Mouse (Mus musculus) c-Kit-positive CD71-positive TER-119-negative erythroid progenitor cells, embryonic 14.5 days (primary cell): ENCODE measurements at regions not wholly inside any gene's neighbourhood (a gene's known extent, or its start where the extent isn't known, plus 50 kb on each side); places are given as distances from the start of the nearest gene placed in this dataset.

Experiments used
- DNase-seq: peaks from one replicate; pipeline ENCODE4 v3.0.0-alpha.2; 2013; ENCODE audit warnings: low read depth

DNA sequence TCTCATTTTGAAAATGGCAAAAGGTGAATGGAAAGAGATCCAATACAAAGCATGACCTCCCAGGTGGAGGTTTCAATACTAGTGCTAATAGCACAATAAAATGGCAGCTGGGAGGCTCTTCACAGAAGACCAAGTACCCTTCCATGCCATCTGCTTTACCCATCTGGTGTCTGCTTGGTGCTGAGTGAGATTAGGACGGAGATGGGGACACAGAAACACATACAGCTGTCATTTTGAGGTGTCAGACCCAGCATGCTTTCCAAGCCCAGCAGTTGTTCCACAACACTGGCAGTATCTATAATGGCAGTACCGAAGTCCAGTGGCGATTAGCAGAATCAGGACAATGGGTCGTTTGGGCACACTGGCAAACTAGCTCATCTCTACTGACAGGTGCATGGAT, 118.9 kb upstream of the 1700064H15Rik start:
- DNase-seq, result no peak

DNA sequence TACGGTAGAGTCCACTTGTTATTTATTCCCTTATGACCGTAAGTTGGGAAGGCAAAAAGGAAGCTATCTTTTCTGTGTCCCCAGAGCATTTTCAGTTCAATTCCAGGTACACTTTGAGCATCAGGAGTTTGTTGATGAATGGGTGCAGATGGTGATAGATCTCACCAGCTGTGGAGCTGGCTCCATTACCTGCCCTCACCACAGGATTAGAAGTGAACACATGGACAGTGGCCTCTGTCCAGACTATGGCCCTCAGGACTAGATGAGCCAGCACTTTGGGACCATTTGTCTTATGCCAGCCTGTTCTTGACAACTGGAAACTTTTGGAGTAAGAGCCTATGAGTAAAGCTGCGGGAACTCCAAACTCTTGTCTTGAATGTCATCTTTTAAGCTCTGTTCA, 123.5 kb upstream of the 1700064H15Rik start:
- no peak for DNase-seq

DNA sequence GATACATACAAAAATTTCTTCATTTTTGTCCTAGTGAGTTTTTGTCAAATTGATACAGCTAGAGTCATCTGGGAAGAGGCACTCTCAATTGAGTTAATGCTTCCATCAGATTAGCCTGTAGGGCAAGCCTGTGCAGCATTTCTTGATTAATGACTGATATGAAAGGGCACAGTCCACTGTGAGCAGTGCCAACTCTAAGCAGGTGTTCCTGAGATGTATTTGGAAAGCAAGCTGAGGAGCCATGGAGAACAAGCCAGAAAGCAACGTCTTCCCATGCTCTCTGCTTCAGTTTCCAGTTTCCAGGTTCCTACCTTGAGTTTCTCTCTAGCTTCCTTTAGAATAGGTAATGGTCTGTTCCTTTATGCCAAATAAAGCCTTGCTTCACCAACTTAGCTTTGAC, 125.5 kb upstream of the 1700064H15Rik start:
- no peak for DNase-seq

DNA sequence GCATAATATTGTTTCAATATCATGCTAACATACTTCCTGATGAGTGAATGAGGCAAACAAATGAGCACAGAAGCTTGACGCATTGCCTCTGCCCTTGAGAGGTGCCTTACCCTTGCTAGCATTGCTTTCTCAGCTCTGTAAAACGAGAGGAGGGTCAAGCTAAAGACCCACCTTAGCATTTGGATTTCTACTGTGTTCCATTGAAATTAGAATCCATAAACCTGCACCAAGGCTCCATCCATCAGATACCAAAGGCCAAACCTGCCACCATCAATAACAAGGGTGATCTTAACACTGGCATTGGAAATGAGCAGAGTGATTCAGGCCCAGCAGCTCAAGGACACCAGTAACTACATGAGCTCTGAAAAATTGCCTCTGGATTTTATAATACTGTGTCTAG, 126.2 kb upstream of the 1700064H15Rik start:
- no peak for DNase-seq

DNA sequence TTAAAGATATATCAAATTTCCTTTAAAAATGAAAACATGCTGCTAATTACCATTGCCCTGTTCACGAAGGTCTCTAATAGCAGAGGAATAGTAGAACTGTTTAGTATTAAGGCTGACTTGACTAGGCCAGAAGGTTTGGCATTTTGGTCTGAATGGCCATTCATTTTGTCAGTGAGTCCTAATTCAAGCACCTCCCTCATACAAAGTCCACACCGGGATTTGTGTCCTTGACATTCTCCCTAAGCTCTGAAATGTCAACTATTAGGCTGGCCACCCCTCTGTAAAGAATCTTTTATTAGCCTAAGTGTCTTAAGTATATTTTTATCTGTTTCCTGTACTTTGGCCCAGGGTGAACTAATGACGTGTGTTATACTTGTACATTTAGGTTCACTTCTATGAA, 126.7 kb upstream of the 1700064H15Rik start:
- no peak for DNase-seq

DNA sequence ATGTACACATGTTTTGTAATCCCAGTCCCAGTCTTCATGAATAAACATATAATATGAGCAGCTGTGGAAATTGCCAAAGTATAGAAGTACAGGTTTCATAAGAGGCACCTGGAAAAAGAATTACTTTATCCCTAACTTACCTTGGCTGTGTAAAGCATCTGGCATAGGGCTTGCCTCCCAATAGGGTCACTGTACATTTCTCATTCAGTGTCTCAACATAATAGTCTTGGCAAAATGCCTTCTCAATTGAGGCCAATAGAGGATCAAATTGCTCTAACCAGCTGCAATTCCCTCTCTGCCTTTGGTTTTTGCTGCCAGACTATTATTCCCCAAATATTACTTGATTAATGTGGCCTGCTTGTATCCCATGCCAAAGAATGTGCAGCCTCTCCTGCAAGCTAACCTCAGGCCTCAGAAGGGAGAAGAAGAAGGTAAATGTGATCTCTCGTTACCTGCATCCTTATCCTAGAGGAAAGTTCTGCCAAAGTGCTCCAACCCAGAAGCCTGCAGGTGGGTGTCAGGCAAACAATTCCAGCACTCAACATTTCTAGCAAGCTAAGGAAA, 158.2 kb upstream of the Cp start:
- DNase-seq, result no peak

DNA sequence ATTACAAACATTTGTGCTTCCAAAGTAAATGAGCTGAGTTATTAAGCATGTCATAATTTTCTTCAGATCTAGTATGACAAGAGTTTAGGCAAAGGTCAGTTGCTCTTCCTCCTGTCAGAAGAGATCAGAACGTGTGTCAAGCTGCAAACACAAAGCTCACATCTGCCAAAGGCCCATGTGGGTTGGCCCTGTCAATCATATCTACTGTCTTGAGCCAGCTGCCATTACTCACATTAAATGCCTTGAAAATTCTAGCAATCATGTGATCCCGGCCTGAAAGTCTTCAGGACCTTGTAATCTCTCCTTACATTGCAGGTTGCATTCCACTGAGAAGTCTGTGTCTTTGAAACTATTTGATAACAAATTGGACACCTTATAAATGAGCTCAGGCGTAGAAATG, 146.8 kb upstream of the Cp start:
- no peak for DNase-seq

DNA sequence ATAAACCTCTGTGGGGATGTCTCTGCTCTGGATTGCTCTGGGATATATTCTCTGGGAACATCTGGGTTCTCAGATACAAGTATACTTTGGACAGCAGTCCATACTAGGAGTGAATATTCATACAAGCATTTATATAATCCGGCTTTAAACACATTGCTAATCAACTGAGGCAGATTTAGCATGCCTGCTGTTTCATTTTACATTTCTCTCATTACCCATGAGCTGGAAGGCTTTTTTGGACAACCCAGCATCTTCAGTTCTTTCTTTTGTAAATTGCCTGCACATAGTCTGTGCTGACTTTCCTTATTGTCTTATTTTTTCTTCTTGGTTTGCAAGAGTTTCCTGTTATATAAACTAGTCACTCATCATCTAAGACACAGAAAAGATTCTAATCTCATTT, 131.9 kb upstream of the Cp start:
- DNase-seq, result no peak

DNA sequence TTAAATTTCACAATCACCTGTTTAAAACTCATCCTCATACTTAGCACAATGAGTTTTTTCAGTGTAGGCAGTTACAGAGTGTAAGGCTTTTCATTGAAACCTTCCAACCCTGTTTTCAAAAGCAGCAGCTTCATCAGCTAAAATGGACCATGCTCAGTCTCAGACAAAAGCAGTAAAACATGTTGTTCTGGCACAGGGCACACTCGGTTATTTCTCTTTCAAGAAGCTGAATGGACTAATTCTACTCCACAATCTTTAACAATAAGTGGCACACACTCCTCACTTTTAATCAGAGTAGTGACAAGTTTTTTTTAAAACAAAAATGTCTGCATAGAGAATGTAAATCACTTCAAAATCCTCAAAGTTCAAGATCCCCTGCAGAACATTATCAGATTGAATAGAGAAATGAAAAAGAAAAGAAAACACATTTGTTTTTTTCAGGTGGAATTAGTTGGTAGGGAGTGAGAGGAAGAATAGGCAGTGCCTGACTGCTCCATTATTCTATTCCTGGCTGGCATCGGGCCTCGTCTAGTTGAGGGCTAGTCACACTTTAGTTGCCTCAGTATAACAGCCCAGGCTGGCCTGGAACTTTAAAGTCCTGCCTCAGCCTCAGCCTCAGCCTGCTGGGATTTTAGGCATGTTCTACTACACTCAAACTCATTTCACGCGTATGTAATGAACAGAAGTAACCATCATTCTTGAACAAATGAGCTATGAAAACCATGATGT, 128.2 kb upstream of the Cp start:
- DNase-seq, result no peak

DNA sequence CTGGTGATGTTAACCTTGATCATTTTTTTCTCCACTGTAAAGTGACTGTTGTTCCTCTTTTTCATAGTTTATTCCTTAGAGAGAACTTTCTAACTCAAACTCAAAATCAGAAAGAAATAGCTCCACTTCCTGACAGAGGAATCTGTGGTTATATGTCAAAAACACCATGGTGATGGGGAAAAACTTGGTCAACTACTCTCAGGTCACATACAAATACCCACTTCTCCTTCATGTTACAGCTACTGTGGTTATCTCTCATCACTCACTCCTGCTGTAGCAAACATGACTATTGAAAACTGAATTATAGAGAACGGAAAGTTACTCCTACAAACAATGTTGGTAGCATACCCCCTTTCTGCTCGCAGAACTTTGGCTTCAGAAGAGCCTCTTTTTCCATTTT, 127.1 kb upstream of the Cp start:
- no peak for DNase-seq

DNA sequence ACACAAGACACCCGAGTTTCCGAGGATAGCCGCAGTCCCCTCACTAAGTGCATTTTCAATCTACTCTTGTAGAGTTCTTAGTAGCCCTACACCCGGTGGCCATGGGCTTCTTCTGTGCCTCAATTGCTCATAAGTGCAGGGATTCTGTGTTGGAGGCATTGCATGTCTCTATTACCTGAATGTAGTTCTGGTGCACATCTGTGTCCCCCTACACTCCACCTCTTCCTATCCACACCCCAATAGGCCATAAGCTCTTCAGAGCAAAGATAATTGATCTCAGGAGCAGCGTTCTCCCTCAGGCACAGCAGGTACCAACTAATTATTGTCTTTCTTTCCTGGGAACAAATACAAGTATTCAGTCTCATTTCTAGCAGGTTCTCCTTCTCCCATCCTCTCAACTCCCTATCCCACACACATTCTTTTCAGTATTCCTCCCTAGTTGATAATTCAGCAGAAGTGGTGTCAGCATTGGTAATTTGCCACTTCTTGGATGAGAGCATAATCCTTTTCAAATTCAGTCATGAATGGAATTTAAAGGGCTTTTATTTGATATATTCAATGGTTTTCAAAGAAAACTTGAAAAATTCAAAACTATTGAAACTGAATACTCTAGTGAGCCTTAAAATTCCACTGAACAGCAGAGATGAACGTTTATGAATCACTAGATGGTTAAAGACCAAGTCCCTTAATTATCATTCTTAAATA, 108.7 kb upstream of the Cp start:
- DNase-seq, result no peak

DNA sequence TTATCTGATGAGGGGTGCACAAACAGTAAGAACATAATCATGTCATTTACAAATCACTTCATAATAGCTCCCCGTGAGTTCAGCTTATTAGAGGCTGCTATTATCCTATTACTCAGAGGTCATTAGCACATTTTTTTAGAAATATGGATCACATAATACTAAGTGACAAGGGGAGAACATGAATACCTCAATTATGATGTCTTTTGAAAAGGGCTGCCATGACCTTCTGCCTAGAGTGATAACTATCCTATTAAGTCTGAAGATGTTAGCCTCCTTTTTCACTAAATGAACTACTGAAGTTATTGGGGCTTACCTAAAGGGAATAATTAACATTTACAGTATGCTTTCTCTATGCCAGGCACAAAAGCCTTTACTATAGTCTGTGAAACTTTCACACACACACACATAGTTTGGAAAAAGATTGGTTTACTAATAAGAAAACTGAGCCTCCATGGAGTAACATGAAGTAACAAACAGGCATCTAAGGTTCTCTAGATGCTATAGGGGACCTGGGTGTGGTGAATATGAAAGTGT, 108.1 kb upstream of the Cp start:
- no peak for DNase-seq

DNA sequence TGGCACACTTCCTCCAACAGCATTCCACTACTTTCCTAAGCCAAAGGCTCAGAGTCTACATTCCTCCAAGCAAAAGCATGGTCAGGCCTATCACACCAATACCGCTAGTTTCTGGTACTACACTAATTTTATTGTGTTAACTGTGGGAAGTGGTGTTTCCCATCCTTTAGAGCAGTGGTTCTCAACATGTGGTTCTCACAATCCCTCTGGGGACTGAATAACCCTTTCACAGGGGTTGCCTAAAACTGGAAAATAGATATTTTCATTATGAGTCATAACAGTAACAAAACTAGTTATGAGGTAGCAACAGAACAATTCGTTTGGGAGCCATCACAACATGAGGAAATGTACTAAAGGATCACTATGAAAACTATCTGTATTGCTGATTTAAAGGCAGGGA, 74.2 kb upstream of the Cp start:
- no peak for DNase-seq

DNA sequence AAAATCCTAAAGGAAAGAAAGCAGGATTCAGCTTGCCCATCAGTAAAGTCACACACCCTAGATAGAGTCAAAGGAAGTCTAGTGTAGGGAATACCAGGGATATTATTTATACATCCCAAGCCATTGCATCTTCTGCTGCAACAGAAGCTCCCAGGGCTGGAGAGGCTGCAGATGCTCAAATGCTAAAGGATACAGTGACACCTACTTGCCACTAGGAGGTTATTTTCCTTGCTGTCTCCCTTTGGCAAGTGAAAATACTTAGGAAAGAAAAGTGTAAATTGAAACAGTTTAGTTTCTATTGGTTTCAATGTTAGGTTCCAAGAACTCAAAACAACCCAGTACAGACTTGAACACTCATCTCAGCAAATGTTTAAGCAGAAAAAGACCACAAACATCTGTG, 68.4 kb upstream of the Cp start:
- DNase-seq, result no peak

DNA sequence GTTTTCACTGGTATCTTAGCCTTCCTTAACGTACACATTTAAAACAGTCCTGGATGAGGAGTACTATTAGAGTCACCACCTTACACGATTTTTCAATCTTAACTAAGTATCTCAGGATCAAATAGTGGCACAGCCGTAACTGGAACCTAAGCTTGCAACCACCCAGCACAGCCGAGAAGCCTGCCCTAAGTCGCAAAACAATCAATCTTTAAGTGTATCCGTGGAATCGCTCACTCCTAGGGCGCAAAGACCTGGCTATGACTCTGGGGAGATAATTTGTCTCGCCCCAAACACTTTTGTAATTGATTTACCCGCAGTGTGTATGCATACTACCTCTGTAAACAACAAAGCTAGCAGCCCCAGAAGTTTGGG, 62.6 kb upstream of the Cp start:
- no peak for DNase-seq

DNA sequence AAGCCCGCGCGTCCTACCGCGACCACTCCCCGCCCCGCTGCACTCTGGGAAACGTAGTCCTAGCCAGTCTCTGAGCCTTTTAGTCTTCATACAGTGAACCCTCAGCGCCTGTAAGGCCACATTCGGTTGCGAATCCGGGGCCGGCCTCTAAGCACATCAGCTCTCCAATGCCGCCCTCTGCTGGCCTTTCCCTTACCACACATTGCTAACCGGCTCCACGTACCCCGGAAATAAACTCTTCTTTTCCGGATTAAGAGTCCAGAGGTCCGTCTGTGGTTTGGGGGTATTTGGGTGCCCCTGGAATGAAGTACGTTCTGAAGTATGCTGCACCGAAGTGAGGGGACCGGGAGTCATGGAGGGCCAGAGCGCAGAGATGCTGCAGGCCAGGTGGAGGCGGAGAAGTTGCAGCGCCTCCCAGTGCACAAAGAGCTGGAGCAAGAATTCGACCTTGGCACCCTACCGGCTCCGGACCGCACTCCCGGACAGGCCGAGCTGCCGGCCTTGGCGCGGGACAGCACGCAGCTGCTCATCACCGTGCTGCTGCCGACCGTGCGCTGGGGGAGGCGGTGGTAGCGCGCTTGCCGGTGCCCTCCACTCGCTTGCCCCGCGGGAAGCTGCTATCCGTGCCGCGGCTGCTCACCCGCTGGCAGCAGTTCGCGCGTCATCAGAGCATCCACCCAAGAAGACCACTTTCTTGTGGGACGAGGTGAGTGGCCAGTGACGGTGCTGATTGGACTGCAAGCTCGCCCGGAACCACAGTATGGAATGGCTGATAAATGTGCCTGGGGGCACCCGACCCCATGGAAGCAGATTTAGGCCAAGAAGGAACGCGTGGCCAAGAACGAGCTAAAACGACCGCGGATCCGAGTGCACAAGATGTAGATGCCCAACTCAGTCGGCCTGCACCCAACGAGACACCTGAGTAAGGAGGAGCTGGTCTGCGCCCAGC, 62.0 kb upstream of the Cp start:
- DNase-seq, result peak; percentile 86

DNA sequence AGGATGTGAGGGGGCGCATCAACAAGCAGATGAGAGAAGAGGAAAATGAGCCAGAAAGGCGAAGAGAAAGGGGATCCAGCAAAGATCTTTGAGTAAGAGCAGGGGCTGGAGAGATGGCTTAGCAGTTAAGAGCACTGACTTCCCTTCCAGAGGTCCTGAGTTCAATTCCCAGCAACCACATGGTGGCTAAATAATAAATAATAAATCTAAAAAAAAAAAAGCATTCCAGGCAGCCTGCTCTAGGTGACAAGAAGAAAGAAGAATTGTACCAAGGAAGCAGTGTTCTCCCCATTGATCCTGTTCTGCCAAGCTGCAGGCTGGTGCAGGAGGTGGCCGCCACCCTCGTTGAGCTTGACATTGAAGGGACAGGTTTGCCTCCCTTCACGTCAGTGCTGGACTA, 61.1 kb upstream of the Cp start:
- DNase-seq, result no peak

DNA sequence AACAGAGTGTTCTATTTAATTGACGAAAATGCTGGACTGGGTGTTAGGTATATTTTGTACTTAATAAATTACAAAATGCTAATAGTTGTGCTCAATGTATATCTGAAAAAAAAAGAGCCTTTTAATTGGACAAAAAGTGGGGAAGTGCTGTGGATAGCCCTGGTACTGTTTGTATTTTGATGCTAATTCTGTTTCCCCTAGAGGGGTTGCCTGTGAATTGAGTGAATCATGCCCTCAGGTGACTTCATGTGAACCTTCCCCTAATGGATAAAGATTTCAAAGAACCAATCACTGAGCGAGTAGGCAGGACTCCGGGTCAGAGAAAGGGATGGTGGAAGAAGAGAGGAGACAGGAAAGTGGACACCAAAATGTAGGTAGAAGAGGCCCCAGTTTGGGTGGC, 59.7 kb upstream of the Cp start:
- no peak for DNase-seq

DNA sequence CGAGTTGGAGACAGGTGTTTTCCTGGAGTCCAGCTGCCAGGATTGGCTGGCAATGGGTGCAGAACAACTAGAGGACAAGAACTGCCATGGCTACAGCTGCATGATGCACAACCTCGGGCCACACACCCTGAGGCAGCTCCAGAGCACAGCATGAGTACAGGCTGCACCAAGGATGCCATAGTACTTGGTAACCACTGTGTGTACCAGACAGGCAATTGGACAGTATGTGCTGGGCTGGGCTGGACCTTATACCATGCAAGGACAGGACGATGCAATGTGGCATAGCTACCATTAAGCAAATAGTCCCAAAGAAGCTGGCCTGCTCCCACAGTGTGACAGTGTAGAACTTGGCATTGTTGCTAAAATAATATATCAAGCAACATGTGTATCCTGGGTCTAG, 54.6 kb upstream of the Cp start:
- DNase-seq, result no peak

DNA sequence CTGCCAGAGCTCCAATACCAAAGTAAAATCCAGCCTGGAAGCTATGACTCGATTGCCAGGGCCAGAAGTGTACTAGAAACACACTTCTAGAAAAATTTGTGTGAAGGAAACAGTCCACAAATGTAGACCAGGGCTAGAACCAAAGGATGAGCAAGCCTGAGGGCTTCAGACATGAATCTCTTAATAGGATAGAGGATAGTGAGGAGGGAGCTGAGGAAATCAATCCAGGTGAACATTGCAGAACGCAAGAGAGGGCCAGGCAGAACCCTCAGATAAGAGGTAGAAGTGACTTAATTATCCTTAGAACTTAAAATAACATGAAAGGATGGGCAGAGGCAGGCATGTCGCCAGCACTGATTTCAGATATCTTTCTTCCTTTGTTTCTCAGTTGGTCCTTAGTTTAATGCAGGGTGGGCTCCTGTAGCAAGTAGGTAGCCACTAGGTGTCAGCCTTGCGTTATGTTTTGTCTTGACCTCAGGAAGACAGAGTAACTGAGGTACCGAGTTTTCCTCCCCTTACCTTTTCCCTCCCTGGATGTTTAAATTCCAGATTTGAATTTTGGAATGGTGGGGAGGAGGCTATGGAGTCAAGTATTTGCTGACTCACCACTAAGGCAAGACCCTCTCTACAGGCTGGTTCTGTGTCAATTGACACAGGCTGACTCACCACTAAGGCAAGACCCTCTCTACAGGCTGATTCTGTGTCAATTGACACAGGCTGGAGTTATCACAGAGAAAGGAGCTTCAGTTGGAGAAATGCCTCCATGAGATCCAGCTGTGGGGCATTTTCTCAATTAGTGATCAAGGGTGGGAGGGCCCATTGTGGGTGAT, 52.2 kb upstream of the Cp start:
- no peak for DNase-seq
